Mouse (Mus musculus) hindbrain, embryonic 14.5 days (tissue): ENCODE measurements around the gene Sptbn1. TPM values are rescaled to one million over a fixed set of nuclear protein-coding genes. Genes with fewer than 3 reads are reported as not detected.

ENCODE experiments used
- ATAC-seq: fragments of 200-750 bp; cut with Nextera tagmentation; 2 replicates; pipeline ENCODE4 v1.8.0; 2017; ENCODE audit warnings: moderate number of reproducible peaks, mild to moderate bottlenecking, moderate TSS enrichment, moderate library complexity; ENCODE audit not compliant: low FRiP score
- DNase-seq: peaks from one replicate; pipeline ENCODE4 v3.0.0-alpha.2; 2015; ENCODE audit warnings: low spot score
- H3K27ac ChIP-seq: fragments of 300-500 bp; sonication (generic); 2 replicates; pipeline ENCODE4 v1.5.1; 2014; ENCODE audit warnings: mild to moderate bottlenecking, moderate library complexity
- H3K27me3 ChIP-seq: fragments of 300-500 bp; sonication (generic); 2 replicates; pipeline ENCODE4 v1.6.1; 2014; ENCODE audit warnings: mild to moderate bottlenecking, low read length, mixed read lengths; ENCODE audit not compliant: control insufficient read depth, insufficient read depth
- H3K36me3 ChIP-seq: fragments of 300-500 bp; sonication (generic); replicated peaks from 2 replicates; pipeline ENCODE4 v1.6.1; 2014; ENCODE audit not compliant: control insufficient read depth, insufficient read depth
- H3K4me1 ChIP-seq: fragments of 300-500 bp; sonication (generic); replicated peaks from 2 replicates; pipeline ENCODE4 v1.6.1; 2014; ENCODE audit warnings: antibody characterized with exemption, low read length, mixed read lengths; ENCODE audit not compliant: control insufficient read depth, insufficient read depth
- H3K4me2 ChIP-seq: fragments of 300-500 bp; sonication (generic); replicated peaks from 2 replicates; pipeline ENCODE4 v1.6.1; 2014; ENCODE audit warnings: mild to moderate bottlenecking, moderate library complexity
- H3K4me3 ChIP-seq: fragments of 300-500 bp; sonication (generic); replicated peaks from 2 replicates; pipeline ENCODE4 v1.5.1; 2014; ENCODE audit warnings: mild to moderate bottlenecking, low read length
- H3K9ac ChIP-seq: fragments of 300-500 bp; sonication (generic); 2 replicates; pipeline ENCODE4 v1.6.1; 2014
- H3K9me3 ChIP-seq: fragments of 300-500 bp; sonication (generic); 2 replicates; pipeline ENCODE4 v1.6.1; 2016; ENCODE audit warnings: low read length; ENCODE audit not compliant: control insufficient read depth
- WGBS: fragments of 180-500 bp; shearing (Covaris S2); extraction: QIAGEN DNeasy Blood & Tissue Kit; methylation state at CpG from one replicate; pipeline ENCODE4 v1.1.7; 2014; 5-methylcytosine and 5-hydroxymethylcytosine counted together
- polyA plus RNA-seq: library from polyadenylated mRNA; unstranded; fragments of >200 nt; fragmentation: Nextera tagmentation; extraction: Ambion mirVana; gene quantifications from 2 replicates; pipeline ENCODE4 v1.2.1, GENCODE M21; 2014

The Sptbn1 gene
- polyA plus RNA-seq, 1 experiment from 2014 or later = 209 TPM

- Histone ChIP-seq H3K36me3 (peaks cover 93% of the 10 kb centered on the region), H3K4me2 (no peak overlapping the region), H3K4me3 (no peak overlapping the region), H3K9me3 (no peaks in the 10 kb centered on the region), H3K4me1 (no peaks in the 10 kb centered on the region), H3K27me3 (no peaks in the 10 kb centered on the region), H3K9ac (no peak overlapping the region), H3K27ac (no peak overlapping the region)
- ATAC-seq (no peak), DNase-seq (no peak)
- WGBS = 93% methylated on average over 10 of the region's 10 CpGs
Measured at GRCm38 (mm10) chr11:30104177-30104576, 163.8 kb downstream of the Sptbn1 start.

GRCm38 (mm10) chr11:30102594-30102993, 165.4 kb downstream of the Sptbn1 start:
- H3K36me3 ChIP-seq = peaks cover 95% of the 10 kb centered on the region
- 95% methylated on average over 2 of the region's 2 CpGs for WGBS
- no peak overlapping the region for H3K9ac ChIP-seq
- no peak overlapping the region for H3K4me3 ChIP-seq
- H3K4me2 ChIP-seq = no peak overlapping the region
- no peak overlapping the region for H3K27ac ChIP-seq
- H3K9me3 ChIP-seq = no peaks in the 10 kb centered on the region
- DNase-seq (no peak), ATAC-seq (no peak)
- no peaks in the 10 kb centered on the region for H3K27me3 ChIP-seq
- H3K4me1 ChIP-seq = no peaks in the 10 kb centered on the region

GRCm38 (mm10) chr11:30101796-30102195, 166.2 kb downstream of the Sptbn1 start:
- H3K4me2 ChIP-seq = no peak overlapping the region
- H3K36me3 ChIP-seq = peaks cover 100% of the 10 kb centered on the region
- no peak overlapping the region for H3K9ac ChIP-seq
- H3K27me3 ChIP-seq = no peaks in the 10 kb centered on the region
- no peak overlapping the region for H3K4me3 ChIP-seq
- no peak for DNase-seq
- ATAC-seq = no peak
- no peak overlapping the region for H3K27ac ChIP-seq
- no peaks in the 10 kb centered on the region for H3K4me1 ChIP-seq
- 98% methylated on average over 1 of the region's 1 CpGs for WGBS
- H3K9me3 ChIP-seq = no peaks in the 10 kb centered on the region

- no peak for ATAC-seq
- H3K27me3 ChIP-seq = no peaks in the 10 kb centered on the region
- no peak overlapping the region for H3K4me2 ChIP-seq
- H3K27ac ChIP-seq = no peak overlapping the region
- DNase-seq = no peak
- WGBS = 100% methylated on average over 2 of the region's 2 CpGs
- H3K36me3 ChIP-seq = peaks cover 97% of the 10 kb centered on the region
- H3K4me1 ChIP-seq = no peaks in the 10 kb centered on the region
- no peaks in the 10 kb centered on the region for H3K9me3 ChIP-seq
- H3K4me3 ChIP-seq = no peak overlapping the region
- no peak overlapping the region for H3K9ac ChIP-seq
Measured at GRCm38 (mm10) chr11:30101162-30101561, 166.8 kb downstream of the Sptbn1 start.

GRCm38 (mm10) chr11:30099916-30100315, 168.1 kb downstream of the Sptbn1 start:
- Histone ChIP-seq H3K27ac (no peak overlapping the region), H3K27me3 (no peaks in the 10 kb centered on the region), H3K36me3 (peaks cover 85% of the 10 kb centered on the region), H3K9me3 (no peaks in the 10 kb centered on the region), H3K4me1 (no peaks in the 10 kb centered on the region), H3K9ac (no peak overlapping the region), H3K4me2 (no peak overlapping the region), H3K4me3 (no peak overlapping the region)
- ATAC-seq = no peak
- no peak for DNase-seq
- WGBS = 93% methylated on average over 6 of the region's 6 CpGs

GRCm38 (mm10) chr11:30095212-30095773, 172.7 kb downstream of the Sptbn1 start:
- 94% methylated on average over 5 of the region's 6 CpGs for WGBS
- ATAC-seq = no peak

GRCm38 (mm10) chr11:30091892-30092291, 176.1 kb downstream of the Sptbn1 start:
- H3K9ac ChIP-seq = no peak overlapping the region
- no peak overlapping the region for H3K27ac ChIP-seq
- no peaks in the 10 kb centered on the region for H3K27me3 ChIP-seq
- DNase-seq (no peak), ATAC-seq (no peak)
- no peaks in the 10 kb centered on the region for H3K9me3 ChIP-seq
- no peaks in the 10 kb centered on the region for H3K4me1 ChIP-seq
- peaks cover 4% of the 10 kb centered on the region for H3K36me3 ChIP-seq
- 50% methylated on average over 4 of the region's 4 CpGs for WGBS
- no peak overlapping the region for H3K4me2 ChIP-seq
- H3K4me3 ChIP-seq = no peak overlapping the region

More at GRCm38 (mm10) chr11:30095212-30095773, 172.7 kb downstream of the Sptbn1 start:
- H3K36me3 ChIP-seq = peaks cover 38% of the 10 kb centered on the region
- no peaks in the 10 kb centered on the region for H3K9me3 ChIP-seq
- H3K4me3 ChIP-seq = no peak overlapping the region
- no peaks in the 10 kb centered on the region for H3K4me1 ChIP-seq
- no peak overlapping the region for H3K4me2 ChIP-seq
- no peak overlapping the region for H3K27ac ChIP-seq
- DNase-seq = no peak
- H3K9ac ChIP-seq = no peak overlapping the region
- no peaks in the 10 kb centered on the region for H3K27me3 ChIP-seq

- Histone ChIP-seq H3K9ac (no peak overlapping the region), H3K9me3 (no peaks in the 10 kb centered on the region), H3K36me3 (no peaks in the 10 kb centered on the region), H3K4me1 (no peaks in the 10 kb centered on the region), H3K4me3 (no peak overlapping the region), H3K27me3 (no peaks in the 10 kb centered on the region), H3K27ac (no peak overlapping the region), H3K4me2 (no peak overlapping the region)
- DNase-seq (no peak), ATAC-seq (no peak)
Measured at GRCm38 (mm10) chr11:30085114-30085513, 182.9 kb downstream of the Sptbn1 start.

GRCm38 (mm10) chr11:30057299-30057698, 210.7 kb downstream of the Sptbn1 start:
- Histone ChIP-seq H3K4me1 (no peaks in the 10 kb centered on the region), H3K36me3 (no peaks in the 10 kb centered on the region), H3K4me2 (no peak overlapping the region), H3K27ac (no peak overlapping the region), H3K27me3 (no peaks in the 10 kb centered on the region), H3K4me3 (no peak overlapping the region), H3K9ac (no peak overlapping the region), H3K9me3 (no peaks in the 10 kb centered on the region)
- WGBS = 55% methylated on average over 8 of the region's 8 CpGs
- DNase-seq (no peak), ATAC-seq (no peak)
